Comparison of ENCODE assay signal across 9 mouse cellular contexts in genomic region chr1:134560801-134561769, GRCm38 (mm10). TPM values are rescaled to one million over a fixed set of nuclear protein-coding genes. Genes with fewer than 3 reads are reported as not detected.
DNase-seq lines count a peak whose midpoint lies in the region; ATAC-seq and TF ChIP-seq lines count a peak whose summit lies in the region.
"Had no signal": no experiment of that assay in that cellular context is flagged by ENCODE, and none has a peak within 500 bp of the region (broad histone marks: within the 10 kb centered on the region; RNA-seq: fewer than 3 reads in every experiment).

No protein-coding gene starts in this region.

- H3K27me3 ChIP-seq in MEL (ENCODE audit: control insufficient read depth in 1 of 2, insufficient read depth in 2 of 2, low read length in 2 of 2), result no peaks in the 10 kb centered on the region
- H3K27me3 ChIP-seq in forebrain, embryonic 14.5 days (replicated peaks; ENCODE audit: control insufficient read depth, insufficient read depth, low read length), result no peaks in the 10 kb centered on the region
- no peaks in the 10 kb centered on the region for H3K27me3 ChIP-seq in hindbrain, embryonic 12.5 days
- H3K27me3 ChIP-seq in small intestine, adult 2 months (ENCODE audit: control insufficient read depth, insufficient read depth, low read length), result no peaks in the 10 kb centered on the region

- TF ChIP-seq CTCF in MEL (IDR thresholded peaks at IDR 0.05 in 2 of 3, conservative IDR thresholded peaks at IDR 0.05 in 1 of 3; ENCODE audit: control insufficient read depth in 1 of 3, insufficient read depth in 1 of 3, low read depth in 2 of 3, low read length in 3 of 3, poor library complexity in 1 of 3, severe bottlenecking in 1 of 3), result no peak
- TF ChIP-seq CTCF in bone marrow, adult 2 months (IDR thresholded peaks at IDR 0.05; ENCODE audit: control insufficient read depth, insufficient read depth, low read length), result no peak
- no peak for TF ChIP-seq CTCF in small intestine, adult 2 months (IDR thresholded peaks at IDR 0.05; ENCODE audit: extremely low read depth, insufficient read length, insufficient replicate concordance, low read depth, low read length)

- H3K4me3 ChIP-seq in MEL (ENCODE audit: control insufficient read depth in 1 of 2, insufficient read depth in 1 of 2, low read depth in 2 of 2, low read length in 2 of 2) (peak overlapping the region; percentile 71 to 79), macrophage (ENCODE audit: inconsistent target) (peak overlapping the region; percentile 15; the same call in 1 of the 2 replicates)
- H3K4me3 ChIP-seq in bone marrow, adult 2 months (replicated peaks; ENCODE audit: control insufficient read depth, low read depth, low read length), result peak overlapping the region; percentile 72
- peak overlapping the region; percentile 100 for H3K4me3 ChIP-seq in forebrain, embryonic 14.5 days (ENCODE audit: low read depth, low read length)
- H3K4me3 ChIP-seq in hindbrain, embryonic 12.5 days, result peak overlapping the region; percentile 100
- H3K4me3 ChIP-seq in small intestine, adult 2 months (ENCODE audit: low read depth, low read length), result peak overlapping the region; percentile 96

- H3K4me2 ChIP-seq in forebrain, embryonic 14.5 days (ENCODE audit: low read length), result peak overlapping the region; percentile 65
- peak overlapping the region; percentile 71 for H3K4me2 ChIP-seq in hindbrain, embryonic 12.5 days (replicated peaks)

- H3K36me3 ChIP-seq in MEL (ENCODE audit: control insufficient read depth in 1 of 2, insufficient read depth in 2 of 2, low read length in 2 of 2) (peaks cover 1 to 28% of the 10 kb centered on the region in 2 experiments; a peak in 3 of 4 replicates), macrophage (ENCODE audit: inconsistent target) (no peaks in the 10 kb centered on the region)
- H3K36me3 ChIP-seq in forebrain, embryonic 14.5 days (ENCODE audit: control insufficient read depth, insufficient read depth, low read length), result no peaks in the 10 kb centered on the region
- no peaks in the 10 kb centered on the region for H3K36me3 ChIP-seq in hindbrain, embryonic 12.5 days
- no peaks in the 10 kb centered on the region for H3K36me3 ChIP-seq in small intestine, adult 2 months (ENCODE audit: control insufficient read depth, insufficient read depth, low read length)

- peak in 1 of 2 experiments; percentile 41; a peak in 2 of 4 replicates for TF ChIP-seq EP300 in MEL (IDR thresholded peaks at IDR 0.05; ENCODE audit: low read depth in 1 of 2, low read length in 2 of 2)

- H3K9me3 ChIP-seq in MEL (replicated peaks; ENCODE audit: insufficient read depth, low read length), result no peaks in the 10 kb centered on the region
- H3K9me3 ChIP-seq in forebrain, embryonic 14.5 days (replicated peaks; ENCODE audit: control insufficient read depth, low read length), result no peaks in the 10 kb centered on the region
- no peaks in the 10 kb centered on the region for H3K9me3 ChIP-seq in hindbrain, embryonic 12.5 days (replicated peaks)

- peak; percentile 74 for DNase-seq in MEL (ENCODE audit: low read depth, low spot score)
- DNase-seq in forebrain, embryonic 14.5 days (ENCODE audit: low spot score), result peak; percentile 63
- peak; percentile 21 to 25 for DNase-seq in layer of hippocampus, postnatal 36 days

- TF ChIP-seq POLR2A in MEL (IDR thresholded peaks at IDR 0.05; ENCODE audit: control insufficient read depth in 1 of 2, insufficient read depth in 1 of 2, low read depth in 1 of 2, low read length in 2 of 2, poor library complexity in 1 of 2), result peak in 1 of 2 experiments; percentile 30; a peak in 1 of 4 replicates
- TF ChIP-seq POLR2A in bone marrow, adult 2 months (IDR thresholded peaks at IDR 0.05; ENCODE audit: borderline replicate concordance, control insufficient read depth, low read depth, low read length), result no peak
- TF ChIP-seq POLR2A in small intestine, adult 2 months (IDR thresholded peaks at IDR 0.05; ENCODE audit: low read depth, low read length), result no peak

- H3K4me1 ChIP-seq in MEL (ENCODE audit: control insufficient read depth in 1 of 2, insufficient read depth in 2 of 2, low read length in 2 of 2), result peaks cover 9 to 26% of the 10 kb centered on the region in 2 experiments
- no peaks in the 10 kb centered on the region for H3K4me1 ChIP-seq in bone marrow, adult 2 months (ENCODE audit: control insufficient read depth, insufficient read depth, low read length)
- peaks cover 12% of the 10 kb centered on the region for H3K4me1 ChIP-seq in forebrain, embryonic 14.5 days (ENCODE audit: control insufficient read depth, insufficient read depth, low read length)
- H3K4me1 ChIP-seq in hindbrain, embryonic 12.5 days, result peaks cover 30% of the 10 kb centered on the region
- H3K4me1 ChIP-seq in small intestine, adult 2 months (ENCODE audit: control insufficient read depth, insufficient read depth, insufficient read length, low read length), result peaks cover 4% of the 10 kb centered on the region

- H3K9ac ChIP-seq in MEL (ENCODE audit: control insufficient read depth, low read depth, low read length, poor library complexity, severe bottlenecking), result peak overlapping the region; percentile 94
- peak overlapping the region; percentile 99 for H3K9ac ChIP-seq in forebrain, embryonic 14.5 days (ENCODE audit: low read length)
- H3K9ac ChIP-seq in hindbrain, embryonic 12.5 days, result peak overlapping the region; percentile 100

- no peak for TF ChIP-seq RAD21 in MEL (IDR thresholded peaks at IDR 0.05; ENCODE audit: low read depth, low read length)

- 1% methylated on average over 72 of the region's 76 CpGs for WGBS in bone marrow, adult 2 months
- under 1% methylated on average over 28 of the region's 76 CpGs for WGBS in forebrain, embryonic 14.5 days
- under 1% methylated on average over 54 of the region's 76 CpGs for WGBS in hindbrain, embryonic 12.5 days
- whole genome bisulfite sequencing in macrophage (ENCODE audit: missing documents), result 4% methylated on average over 63 of the region's 76 CpGs
- under 1% methylated on average over 74 of the region's 76 CpGs for WGBS in small intestine, adult 2 months

- ATAC-seq in forebrain, embryonic 14.5 days, result peak; percentile 16
- ATAC-seq in hindbrain, embryonic 12.5 days (ENCODE audit: low FRiP score), result peak; percentile 36
- no peak for ATAC-seq in granulocyte monocyte progenitor cell, adult 5-6 weeks (replicated peaks; ENCODE audit: poor library complexity, severe bottlenecking)

- peak overlapping the region; percentile 100 for H3K27ac ChIP-seq in MEL (ENCODE audit: control insufficient read depth, low read depth, low read length)
- H3K27ac ChIP-seq in bone marrow, adult 2 months (ENCODE audit: control insufficient read depth, insufficient read depth, low read depth, low read length, poor library complexity), result peak overlapping the region; percentile 67
- H3K27ac ChIP-seq in forebrain, embryonic 14.5 days (ENCODE audit: low read depth, low read length), result peak overlapping the region; percentile 94
- H3K27ac ChIP-seq in hindbrain, embryonic 12.5 days, result peak overlapping the region; percentile 97
- no peak overlapping the region for H3K27ac ChIP-seq in macrophage
- peak overlapping the region; percentile 88 for H3K27ac ChIP-seq in small intestine, adult 2 months (ENCODE audit: insufficient read depth, low read depth, low read length)

- H3K79me2 ChIP-seq in MEL (ENCODE audit: control insufficient read depth, insufficient read depth, low read length, poor library complexity) (peaks cover 58% of the 10 kb centered on the region), macrophage (ENCODE audit: inconsistent target) (peaks cover 30% of the 10 kb centered on the region; the same call in 1 of the 2 replicates)

TF ChIP-seq in MEL, 35 proteins besides CTCF, POLR2A, EP300 and RAD21 (continues in another document):
- TF ChIP-seq JUND (IDR thresholded peaks at IDR 0.05; ENCODE audit: low read depth, low read length) (no peak), NELFE (IDR thresholded peaks at IDR 0.05; ENCODE audit: low read depth, low read length) (no peak), HCFC1 (IDR thresholded peaks at IDR 0.05; ENCODE audit: low read depth, low read length) (peak; percentile 18; the same call in 1 of the 2 replicates), BHLHE40 (IDR thresholded peaks at IDR 0.05; ENCODE audit: borderline replicate concordance, low read depth, low read length) (0 out of 2 replicates have a peak, but pooled peaks have one; percentile 1), CHD2 (IDR thresholded peaks at IDR 0.05; ENCODE audit: low read length) (no peak)

RNA-seq across cellular contexts. Expression of gene Kdm5b, which starts 1.1 kb away (rescaled TPM):
- 25.5 and 37.7 TPM in 2 replicates for total RNA-seq in MEL (2012; rRNA removed)
- 10 to 100 TPM; 31.8 to 48.6 TPM for polyA plus RNA-seq in MEL (2012; ENCODE audit: insufficient read depth in 1 of 2, insufficient read length in 2 of 2, low read depth in 1 of 2, low replicate concordance in 2 of 2, missing spikeins in 1 of 2)
- polyA plus RNA-seq in bone marrow, adult 2 months (2011; ENCODE audit: insufficient read depth, insufficient read length, low replicate concordance, missing spikeins), result 7.2 and 20.4 TPM in 2 replicates
- 75.3 and 88.4 TPM in 2 replicates for polyA plus RNA-seq in forebrain, embryonic 14.5 days (2014; fragmentation: Nextera tagmentation; extraction: Ambion mirVana)
- polyA plus RNA-seq in hindbrain, embryonic 12.5 days (2016; fragmentation: Nextera tagmentation; extraction: Ambion mirVana), result 119 and 120 TPM in 2 replicates
- 10 to 100 TPM; 72.0 to 73.4 TPM for total RNA-seq in layer of hippocampus, postnatal 36 days (2021)
- total RNA-seq in macrophage (2018; cell fraction: chromatin; rRNA removed), result 10 to 100 TPM in 21 of 26 experiments, 1 to 10 TPM in 5; 3.6 to 48.9 (median 18.9) TPM
- 10 to 100 TPM in 3 of 26 experiments, 1 to 10 TPM in 23; 2.2 to 11.1 (median 5.2) TPM for total RNA-seq in macrophage (2018; cell fraction: cytosol; rRNA removed)
- total RNA-seq in macrophage (2018; cell fraction: nucleus; rRNA removed), result 10 to 100 TPM in 14 of 26 experiments, 1 to 10 TPM in 12; 4.9 to 26.7 (median 11.0) TPM
- polyA plus RNA-seq in macrophage (2018), result 2.8 to 4.8 TPM (median 4.1 TPM) in 3 replicates
- polyA plus RNA-seq in small intestine, adult 2 months (2012; rRNA removed), result 3.8 and 10.8 TPM in 2 replicates
- total RNA-seq in granulocyte monocyte progenitor cell, adult 5-6 weeks (2014; fragmentation: Nextera tagmentation), result 17.4 and 28.4 TPM in 2 replicates
- 15.0 and 16.8 TPM in 2 replicates for total RNA-seq in granulocyte monocyte progenitor cell, adult 5-6 weeks (2017)

RNA-seq across cellular contexts. Expression of gene Mgat4e, which starts 11.6 kb away (rescaled TPM):
- total RNA-seq in MEL (2012; rRNA removed), result 0.08 TPM in 1 of 2 replicates, not detected in the other
- polyA plus RNA-seq in MEL (2012; ENCODE audit: insufficient read depth in 1 of 2, insufficient read length in 2 of 2, low read depth in 1 of 2, low replicate concordance in 2 of 2, missing spikeins in 1 of 2) (under 1 TPM in 1 of 2 experiments, not detected in 1; 0.17 TPM), macrophage (2018) (not detected in 3 replicates)
- not detected in 2 replicates for polyA plus RNA-seq in bone marrow, adult 2 months (2011; ENCODE audit: insufficient read depth, insufficient read length, low replicate concordance, missing spikeins)
- not detected in 2 replicates for polyA plus RNA-seq in forebrain, embryonic 14.5 days (2014; fragmentation: Nextera tagmentation; extraction: Ambion mirVana)
- polyA plus RNA-seq in hindbrain, embryonic 12.5 days (2016; fragmentation: Nextera tagmentation; extraction: Ambion mirVana), result not detected in 2 replicates
- total RNA-seq in layer of hippocampus, postnatal 36 days (2021), result not detected
- not detected for total RNA-seq in macrophage (2018; cell fraction: chromatin; rRNA removed)
- total RNA-seq in macrophage (2018; cell fraction: cytosol; rRNA removed), result not detected
- not detected for total RNA-seq in macrophage (2018; cell fraction: nucleus; rRNA removed)
- polyA plus RNA-seq in small intestine, adult 2 months (2012; rRNA removed), result not detected in 2 replicates
- total RNA-seq in granulocyte monocyte progenitor cell, adult 5-6 weeks (2014; fragmentation: Nextera tagmentation), result not detected in 2 replicates
- total RNA-seq in granulocyte monocyte progenitor cell, adult 5-6 weeks (2017), result 0.10 TPM in 1 of 2 replicates, not detected in the other
- polyA plus RNA-seq: large intestine, adult 2 months had no signal

Comparison
In these comparisons a context has a peak if more than half of its experiments do, and no peak if none do; other contexts are left out.
1. DNase-seq: peak in every context shown above with its lines; median percentile 74 in MEL; 63 in forebrain, embryonic 14.5 days; 23 in layer of hippocampus, postnatal 36 days.
2. H3K4me3 ChIP-seq: peak in every context shown above with its lines; median percentile 100 in forebrain, embryonic 14.5 days; 100 in hindbrain, embryonic 12.5 days; 96 in small intestine, adult 2 months; 75 in MEL; 72 in bone marrow, adult 2 months; 15 in macrophage.